Mouse (Mus musculus) small intestine, adult 2 months (tissue): ENCODE results near the gene Slc2a8.

Source experiments
- CTCF ChIP-seq: fragments of 200-500 bp; IDR thresholded peaks from 2 replicates; pipeline ENCODE4 v1.5.1; 2012; ENCODE audit warnings: low read depth, mild to moderate bottlenecking, control low read depth, inconsistent platforms, low read length, moderate library complexity, mixed read lengths; ENCODE audit not compliant: insufficient replicate concordance, insufficient read length; ENCODE audit errors: extremely low read depth
- POLR2A ChIP-seq: fragments of 200-500 bp; IDR thresholded peaks from 2 replicates; pipeline ENCODE4 v1.6.1; 2012; ENCODE audit warnings: low read depth, mild to moderate bottlenecking, control low read depth, inconsistent platforms, low read length, moderate library complexity

DNA sequence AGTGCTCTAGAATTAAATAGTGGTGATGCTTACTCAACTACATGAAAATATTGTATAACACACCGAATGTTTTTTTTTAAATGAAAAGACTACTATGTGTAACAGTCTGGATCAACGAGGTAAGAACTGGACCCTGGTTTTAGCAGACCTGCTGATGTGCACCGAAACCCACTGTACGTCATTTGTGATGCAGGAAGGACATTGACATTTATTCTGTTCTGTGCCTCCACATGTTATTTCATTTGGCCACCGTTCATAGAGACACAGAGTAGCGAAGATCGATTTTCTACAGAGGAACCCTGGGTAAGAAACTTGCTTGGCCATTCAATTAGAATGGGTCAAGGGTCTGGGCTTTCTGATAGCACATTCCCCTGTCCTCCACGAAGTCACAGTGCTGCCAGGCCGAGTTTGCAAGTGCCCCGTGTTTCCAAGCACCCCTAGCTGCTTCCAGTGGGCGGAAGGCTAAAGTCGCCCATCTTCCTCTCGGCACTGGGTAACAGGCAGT lies 15.6 kb downstream of the Slc2a8 start:
- TF ChIP-seq CTCF (no peak), POLR2A (no peak)
